Mouse (Mus musculus) bone marrow, adult 2 months (tissue): ENCODE measurements at regions not wholly inside any gene's neighbourhood (a gene's known extent, or its start where the extent isn't known, plus 50 kb on each side); places are given as distances from the start of the nearest gene placed in this dataset.
"Not testable (repeated sequence)": the region's sequence is repeated elsewhere in the genome, so short reads cannot be mapped to it uniquely, and the experiment has no call there.

ENCODE experiments used
- H3K27ac ChIP-seq: fragments of 200-500 bp; 2 replicates; pipeline ENCODE4 v1.5.1; 2012; ENCODE audit warnings: low read depth, mild to moderate bottlenecking, control low read depth, inconsistent platforms, low read length; ENCODE audit not compliant: control insufficient read depth, poor library complexity, insufficient read depth
- H3K4me1 ChIP-seq: fragments of 200-500 bp; 2 replicates; pipeline ENCODE4 v1.6.1; 2011; ENCODE audit warnings: low read length; ENCODE audit not compliant: control insufficient read depth, insufficient read depth
- H3K4me3 ChIP-seq: fragments of 200-500 bp; replicated peaks from 2 replicates; pipeline ENCODE3; 2011; ENCODE audit warnings: mild to moderate bottlenecking, low read depth, low read length, control low read depth; ENCODE audit not compliant: control insufficient read depth
- CTCF ChIP-seq: fragments of 200-500 bp; IDR thresholded peaks from 2 replicates; pipeline ENCODE4 v1.5.1; 2011; ENCODE audit warnings: low read length, control low read depth; ENCODE audit not compliant: control insufficient read depth, insufficient read depth
- POLR2A ChIP-seq: fragments of 200-500 bp; IDR thresholded peaks from 2 replicates; pipeline ENCODE4 v1.6.1; 2011; ENCODE audit warnings: low read depth, mild to moderate bottlenecking, control low read depth, low read length, borderline replicate concordance; ENCODE audit not compliant: control insufficient read depth
- WGBS: fragments of 180-500 bp; shearing (Covaris S2); methylation state at CpG from one replicate; pipeline ENCODE4 v1.1.7; 2018; 5-methylcytosine and 5-hydroxymethylcytosine counted together

DNA sequence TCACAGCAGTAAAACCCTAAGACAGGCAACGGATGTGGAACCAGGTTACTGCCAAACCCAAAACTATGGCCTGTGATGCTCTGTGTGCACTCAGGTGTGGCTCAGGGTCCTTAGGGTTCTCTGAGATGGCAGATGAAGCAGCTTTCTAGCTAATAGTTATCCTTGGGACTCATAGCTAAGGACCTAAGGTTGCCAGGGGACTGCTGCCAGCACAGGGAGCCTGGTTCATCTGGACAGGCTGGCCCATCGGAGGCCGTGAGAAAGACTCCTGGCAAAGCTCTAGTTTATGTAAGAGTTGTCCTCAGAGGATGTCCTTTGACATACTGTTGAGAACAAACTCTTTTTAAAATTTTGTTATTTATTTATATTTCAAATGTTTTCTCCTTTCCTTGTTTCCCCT lies 97.9 kb upstream of the Cnksr3 start:
- WGBS, result 85% methylated on average over 3 of the region's 3 CpGs
- TF ChIP-seq CTCF (no peak), POLR2A (no peak)
- H3K4me1 ChIP-seq, result no peaks in the 10 kb centered on the region

DNA sequence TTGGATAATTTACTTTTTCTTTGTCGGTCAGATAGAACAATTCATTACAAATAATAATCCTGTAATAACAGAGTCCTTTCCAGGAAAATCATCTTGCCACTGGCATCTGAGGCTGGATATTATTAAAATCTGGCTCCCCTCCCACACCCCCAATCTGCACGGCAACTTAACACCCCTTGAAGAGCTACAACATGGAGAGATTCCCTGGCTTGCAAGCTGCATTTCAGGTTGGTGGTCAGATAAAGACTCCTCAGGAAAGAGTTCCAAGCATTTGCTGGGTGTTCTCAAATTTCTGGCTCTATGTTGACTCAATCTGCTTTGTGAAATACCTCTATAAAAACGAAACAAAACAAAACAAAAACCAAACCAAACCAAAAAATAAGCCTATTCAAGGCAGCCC lies 93.8 kb upstream of the Cnksr3 start:
- not testable (repeated sequence) for H3K4me1 ChIP-seq, H3K4me3 ChIP-seq, H3K27ac ChIP-seq
- 74% methylated on average over 3 of the region's 3 CpGs for WGBS

More for the DNA sequence above, 97.9 kb upstream of the Cnksr3 start:
- H3K4me3 ChIP-seq, result no peak overlapping the region
- no peak overlapping the region for H3K27ac ChIP-seq

DNA sequence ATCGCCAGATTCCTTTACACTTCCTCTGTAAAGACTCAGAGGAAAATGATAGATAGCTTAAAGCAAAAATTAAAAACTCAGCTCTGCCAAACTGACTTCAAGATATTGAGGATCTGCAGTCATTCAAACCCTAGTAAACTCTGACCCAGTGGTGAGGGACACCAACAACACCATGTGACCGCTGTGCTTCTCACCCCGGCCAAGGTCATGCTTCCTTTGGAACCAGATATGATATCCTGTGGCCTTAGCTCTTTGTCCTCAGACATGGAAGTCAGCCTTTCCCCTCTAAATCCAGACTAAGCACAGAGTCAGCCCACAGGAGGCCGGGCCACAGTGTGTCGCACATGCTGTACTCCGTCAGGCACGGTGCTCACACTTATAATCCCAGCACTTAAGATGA lies 86.3 kb upstream of the Cnksr3 start:
- Histone ChIP-seq H3K4me1 (no peaks in the 10 kb centered on the region), H3K4me3 (no peak overlapping the region), H3K27ac (no peak overlapping the region)
- 83% methylated on average over 7 of the region's 7 CpGs for WGBS
- TF ChIP-seq CTCF, result no peak
- no peak for TF ChIP-seq POLR2A

- no peak overlapping the region for H3K4me3 ChIP-seq
- no peak for TF ChIP-seq POLR2A
- H3K4me1 ChIP-seq, result no peaks in the 10 kb centered on the region
- 90% methylated on average over 5 of the region's 5 CpGs for WGBS
- no peak overlapping the region for H3K27ac ChIP-seq
Measured at GRCm38 (mm10) chr10:7295921-7296320, 83.9 kb upstream of the Cnksr3 start.

- WGBS, result 73% methylated on average over 5 of the region's 5 CpGs
- no peaks in the 10 kb centered on the region for H3K4me1 ChIP-seq
- H3K27ac ChIP-seq, result no peak overlapping the region
- H3K4me3 ChIP-seq, result no peak overlapping the region
- TF ChIP-seq CTCF, result no peak
- TF ChIP-seq POLR2A, result no peak
Measured at GRCm38 (mm10) chr10:7293203-7293602, 81.2 kb upstream of the Cnksr3 start.

- no peaks in the 10 kb centered on the region for H3K4me1 ChIP-seq
- TF ChIP-seq POLR2A (no peak), CTCF (no peak)
- H3K4me3 ChIP-seq, result no peak overlapping the region
- no peak overlapping the region for H3K27ac ChIP-seq
- WGBS, result 63% methylated on average over 10 of the region's 10 CpGs
Measured at GRCm38 (mm10) chr10:7289773-7290411, 77.9 kb upstream of the Cnksr3 start.

- 79% methylated on average over 7 of the region's 7 CpGs for WGBS
- Histone ChIP-seq H3K4me1 (no peaks in the 10 kb centered on the region), H3K4me3 (no peak overlapping the region), H3K27ac (no peak overlapping the region)
- TF ChIP-seq CTCF (no peak), POLR2A (no peak)
Measured at GRCm38 (mm10) chr10:7285112-7285905, 73.3 kb upstream of the Cnksr3 start.

- TF ChIP-seq POLR2A (no peak), CTCF (no peak)
- Histone ChIP-seq H3K4me3 (no peak overlapping the region), H3K4me1 (no peaks in the 10 kb centered on the region), H3K27ac (no peak overlapping the region)
- WGBS, result 71% methylated on average over 2 of the region's 2 CpGs
Measured at GRCm38 (mm10) chr10:7280429-7280828, 68.4 kb upstream of the Cnksr3 start.
